Mouse (Mus musculus) spleen, postnatal 4 days (tissue): Measurements from ENCODE around the gene Cd44.

Source experiments
- DNase-seq, 2 experiments: peaks; one replicate each; pipeline ENCODE4 v3.0.0; 2022; ENCODE audit warnings: low spot score in 2 of 2

The Cd44 gene

DNA sequence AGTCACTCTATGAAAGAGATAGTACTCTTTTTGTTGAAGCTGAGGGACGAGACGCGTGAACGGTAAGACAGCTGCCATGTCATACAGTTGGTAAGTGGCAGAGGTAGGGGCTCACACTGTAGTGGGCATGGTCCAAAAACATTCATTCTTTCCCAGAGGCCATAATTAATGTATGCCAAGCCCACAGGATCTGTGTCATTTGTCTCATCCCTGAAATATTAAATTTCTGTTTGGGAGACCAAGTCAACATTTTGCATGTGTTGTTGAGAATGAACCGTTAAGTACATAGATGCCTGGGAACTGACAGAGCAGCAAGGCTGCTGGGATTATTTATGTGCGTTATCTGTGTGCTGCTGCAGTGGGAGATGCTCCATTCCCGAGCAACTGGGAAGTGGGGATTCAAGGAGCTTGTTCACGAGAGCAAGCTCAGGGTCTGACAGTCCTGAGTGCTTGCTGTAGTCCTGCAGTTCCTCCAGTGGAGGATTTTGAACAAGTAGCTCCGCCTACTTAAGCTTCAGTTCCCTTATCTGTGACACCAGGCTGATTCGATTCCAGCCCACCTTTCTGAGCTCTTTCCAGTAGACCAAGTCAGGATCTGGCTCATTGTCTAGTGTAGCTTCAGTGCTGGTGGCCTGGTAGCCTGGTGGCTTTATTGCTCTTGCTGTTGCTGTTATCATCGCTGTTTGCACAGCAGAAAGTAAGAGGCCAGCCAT is 12.5 kb upstream of the Cd44 start:
- DNase-seq = peak in 1 of 2 experiments; percentile 25

DNA sequence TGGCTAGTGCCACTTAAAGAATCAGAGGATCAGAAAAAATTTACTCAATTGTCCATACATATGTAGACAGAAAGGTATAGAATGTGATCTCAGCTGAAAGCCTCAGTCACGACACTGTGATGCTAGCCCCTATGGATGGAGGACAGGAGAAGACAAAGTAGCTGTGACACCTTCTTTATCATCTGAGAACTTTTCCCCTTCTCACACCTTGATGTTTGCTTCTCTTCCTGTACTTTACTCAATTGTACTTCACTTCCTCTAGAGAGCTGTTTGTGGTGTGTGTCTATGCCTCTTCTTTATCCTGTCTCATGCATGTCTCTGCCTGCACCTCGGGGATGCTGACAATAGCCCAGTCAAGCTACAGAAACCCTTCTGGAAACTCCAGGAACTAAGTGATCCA is 11.5 kb upstream of the Cd44 start:
- DNase-seq = no peak

DNA sequence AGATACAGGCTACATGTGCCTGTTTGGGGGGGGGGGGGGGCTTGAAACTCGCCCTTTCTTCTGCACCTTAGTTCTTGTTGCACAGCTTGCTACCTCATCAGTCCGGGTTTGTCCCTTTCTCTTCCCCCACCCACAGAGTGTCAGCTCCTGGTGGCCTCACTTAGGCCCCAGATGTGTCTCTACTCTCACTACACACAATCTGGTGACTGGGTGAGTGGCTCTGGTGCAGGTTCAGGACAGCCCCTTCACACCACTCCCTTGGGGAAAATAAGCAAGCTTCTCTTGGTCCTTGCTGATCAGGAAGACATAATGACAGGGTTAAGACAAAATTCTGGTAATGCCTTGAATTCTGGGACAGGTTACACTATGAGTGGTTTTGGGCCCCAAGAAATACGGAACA is 11.0 kb upstream of the Cd44 start:
- DNase-seq = no peak

DNA sequence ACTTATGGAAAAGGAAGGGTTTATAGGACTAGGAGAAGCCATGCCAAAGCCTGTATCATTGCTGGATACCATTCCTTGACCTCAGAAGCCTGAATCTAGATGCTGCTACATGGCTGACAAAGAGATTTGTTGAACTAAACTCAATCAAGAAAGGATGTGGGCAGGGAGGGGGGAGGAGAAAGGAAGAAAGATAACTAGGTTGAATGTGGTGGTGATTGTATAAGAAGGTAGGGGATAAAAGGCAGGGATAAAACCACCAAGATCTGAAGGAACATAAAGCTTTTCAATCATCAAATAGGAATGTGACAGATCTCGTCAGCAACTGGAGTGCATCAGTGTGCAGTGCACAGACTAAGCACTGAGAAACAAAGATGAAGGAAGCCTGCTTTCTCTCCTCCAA is 7.9 kb upstream of the Cd44 start:
- no peak for DNase-seq

GRCm38 (mm10) chr2:102905604-102906003 is 4.1 kb upstream of the Cd44 start:
- DNase-seq = no peak

DNA sequence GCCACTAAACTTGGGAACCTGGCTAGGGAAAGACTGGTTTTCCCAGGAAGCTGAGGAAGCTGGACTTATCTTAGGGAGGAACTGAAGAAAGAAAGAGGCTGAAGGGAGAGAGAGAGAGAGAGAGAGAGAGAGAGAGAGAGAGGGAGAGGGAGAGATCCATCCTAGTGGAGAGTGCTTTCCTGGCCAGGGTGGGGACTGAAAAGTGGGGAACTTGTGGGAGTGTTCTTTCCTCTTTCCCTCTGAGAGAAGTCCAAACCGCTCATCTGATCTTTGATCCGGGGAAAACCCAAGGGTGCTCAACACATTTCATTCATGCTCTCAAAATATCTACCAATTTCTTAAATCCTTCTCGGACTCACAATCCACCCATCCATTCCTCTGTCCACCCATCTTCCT is 361 bp upstream of the Cd44 start:
- DNase-seq = no peak

GRCm38 (mm10) chr2:102900230-102900721 is 1.2 kb downstream of the Cd44 start:
- DNase-seq = peak in 1 of 2 experiments; percentile 69

GRCm38 (mm10) chr2:102899238-102899637 is 2.2 kb downstream of the Cd44 start:
- DNase-seq = no peak

DNA sequence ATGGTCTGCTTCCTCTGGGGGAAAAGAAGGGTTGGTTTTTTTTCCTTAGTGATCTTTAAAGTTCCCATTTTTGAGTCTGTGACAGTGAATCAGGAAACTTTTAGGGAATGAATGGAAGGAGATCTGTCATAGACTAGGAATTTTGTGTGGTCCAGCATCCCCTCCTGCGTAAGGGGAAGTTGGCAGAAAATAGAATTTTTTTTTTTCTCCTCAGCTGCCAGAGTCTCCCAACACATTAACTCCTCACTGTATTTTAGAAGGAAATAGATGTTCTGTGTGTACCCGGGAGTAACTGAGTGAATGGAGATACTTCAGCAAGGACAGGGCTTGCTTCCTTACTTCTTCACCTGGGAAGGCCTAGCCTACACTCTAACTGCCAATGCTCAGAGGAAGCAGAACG is 2.9 kb downstream of the Cd44 start:
- no peak for DNase-seq

DNA sequence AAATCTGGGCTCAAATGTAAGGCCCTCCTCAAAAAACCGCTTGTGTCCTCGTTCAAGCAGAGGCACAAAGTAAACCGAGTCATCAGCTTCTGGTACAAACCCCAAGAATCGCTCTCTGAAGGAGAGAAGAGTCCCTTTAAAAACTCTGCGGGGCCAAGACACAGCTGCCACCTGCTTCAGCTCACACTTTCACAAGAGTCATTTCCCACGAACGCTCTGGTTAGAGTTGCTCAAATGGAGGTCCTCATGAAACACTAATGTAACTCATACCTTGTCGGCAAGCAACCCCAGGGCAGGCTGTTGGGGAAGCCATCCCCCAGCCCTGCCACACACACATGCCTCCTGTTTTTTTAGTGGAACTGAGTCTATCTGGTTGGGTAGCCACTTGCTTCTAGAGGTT is 5.3 kb downstream of the Cd44 start:
- no peak for DNase-seq

GRCm38 (mm10) chr2:102895197-102895596 is 6.3 kb downstream of the Cd44 start:
- DNase-seq = no peak

- no peak for DNase-seq
Observed at GRCm38 (mm10) chr2:102894785-102895184, 6.7 kb downstream of the Cd44 start.

- no peak for DNase-seq
Observed at GRCm38 (mm10) chr2:102888688-102889225, 12.7 kb downstream of the Cd44 start.

DNA sequence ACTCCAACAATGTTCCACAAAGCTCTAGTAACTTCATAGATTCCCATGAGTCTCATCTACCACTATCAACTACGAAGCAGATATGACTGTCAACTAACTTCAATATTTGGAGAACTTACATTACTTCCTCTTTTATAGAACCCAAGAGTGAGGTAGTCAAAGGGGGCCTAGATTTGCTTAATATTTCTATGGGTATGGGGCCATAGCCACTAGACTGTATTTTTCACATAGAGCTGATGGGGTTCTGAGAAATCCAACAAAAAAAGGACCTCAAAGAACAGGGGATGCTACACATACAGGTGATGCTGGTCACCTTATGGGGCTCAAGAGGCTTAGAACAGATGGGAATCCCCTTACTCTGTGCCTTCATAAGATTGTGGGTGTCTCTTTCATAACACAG is 14.3 kb downstream of the Cd44 start:
- no peak for DNase-seq

DNA sequence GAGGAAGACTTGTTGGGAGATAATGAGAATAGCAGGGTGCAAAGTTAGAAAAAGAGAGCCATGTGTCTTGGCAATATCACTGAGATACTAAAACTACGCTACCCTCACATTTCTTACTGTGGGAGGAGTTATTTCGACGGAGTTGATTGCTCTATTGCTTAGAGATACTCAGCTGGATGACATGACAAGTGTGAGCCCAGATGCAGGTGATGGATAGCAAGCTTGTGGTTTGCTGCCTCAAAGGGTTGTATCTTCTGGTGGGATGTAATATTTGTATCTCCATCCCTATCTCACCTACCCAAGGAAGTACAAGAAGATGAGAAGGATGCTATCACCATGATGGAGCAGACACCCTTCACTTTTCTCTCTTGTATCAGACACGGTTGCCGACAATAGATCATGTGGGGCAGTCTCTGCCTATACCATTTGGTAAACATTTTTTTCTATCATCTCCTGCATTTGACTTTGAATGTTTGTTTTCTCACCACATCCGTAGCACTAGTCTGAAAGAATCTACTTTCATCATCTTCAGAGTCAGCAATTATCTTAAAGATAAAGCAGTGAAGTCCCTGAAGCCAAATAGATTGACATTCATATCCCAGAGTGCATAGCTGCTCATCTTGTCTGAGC is 15.0 kb downstream of the Cd44 start:
- no peak for DNase-seq

DNA sequence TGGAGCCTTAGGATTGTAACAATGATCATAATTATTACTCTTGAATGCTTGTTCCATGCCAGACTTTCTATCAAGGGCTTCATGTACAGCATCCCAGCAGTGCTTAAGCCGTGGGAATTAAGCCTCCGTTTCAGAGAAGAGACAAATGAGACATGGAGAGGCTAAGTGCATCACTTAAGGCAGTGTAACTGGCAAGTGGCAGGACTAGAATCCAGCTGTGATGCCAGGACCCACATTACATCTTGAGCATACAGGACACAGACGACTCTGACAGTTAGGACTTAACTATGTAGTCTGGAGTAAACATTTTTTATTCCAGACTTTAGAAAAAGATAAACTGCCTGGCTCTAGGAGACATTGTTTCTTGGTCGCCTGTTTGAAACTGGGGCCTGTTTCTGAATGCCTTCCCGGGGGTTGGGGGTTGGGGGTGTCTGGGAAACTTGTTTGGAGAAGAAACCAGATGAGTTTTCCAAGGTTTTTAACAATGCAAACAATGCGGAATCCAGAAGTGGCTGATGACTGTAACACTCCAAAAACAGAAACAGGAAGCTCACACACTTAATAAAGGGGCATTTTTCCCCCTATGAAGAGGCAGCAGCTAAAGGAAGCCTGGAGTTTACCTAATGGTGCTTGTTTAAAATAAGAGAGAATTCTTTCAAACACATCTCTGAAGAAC is 18.7 kb downstream of the Cd44 start:
- DNase-seq = no peak

DNA sequence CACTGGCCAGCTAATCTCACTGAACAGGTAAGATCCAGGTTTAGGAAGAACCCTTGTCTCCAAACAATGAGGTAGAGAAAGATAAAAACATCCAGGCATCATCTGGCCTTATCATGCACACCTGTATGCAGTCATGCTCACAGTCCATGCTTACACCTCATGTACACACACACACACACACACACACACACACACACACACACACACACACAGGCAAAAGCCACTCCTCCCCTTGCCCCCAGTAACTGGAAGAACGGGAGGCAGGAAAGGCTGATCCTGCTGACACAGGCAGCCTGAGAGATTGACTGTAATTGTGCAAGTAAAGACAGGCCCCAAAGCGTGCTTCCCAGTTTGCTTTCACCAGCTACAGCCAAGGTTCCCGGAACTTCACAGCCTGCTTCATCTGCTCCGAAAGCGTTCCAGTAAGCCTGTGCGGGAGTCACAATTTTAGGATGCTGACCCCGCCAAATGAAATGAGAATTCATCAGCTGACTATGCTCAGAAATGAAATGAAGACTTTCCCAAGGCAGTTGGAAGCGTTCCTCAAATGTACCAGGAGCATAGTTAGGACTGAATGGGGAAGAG is 19.4 kb downstream of the Cd44 start:
- no peak for DNase-seq

DNA sequence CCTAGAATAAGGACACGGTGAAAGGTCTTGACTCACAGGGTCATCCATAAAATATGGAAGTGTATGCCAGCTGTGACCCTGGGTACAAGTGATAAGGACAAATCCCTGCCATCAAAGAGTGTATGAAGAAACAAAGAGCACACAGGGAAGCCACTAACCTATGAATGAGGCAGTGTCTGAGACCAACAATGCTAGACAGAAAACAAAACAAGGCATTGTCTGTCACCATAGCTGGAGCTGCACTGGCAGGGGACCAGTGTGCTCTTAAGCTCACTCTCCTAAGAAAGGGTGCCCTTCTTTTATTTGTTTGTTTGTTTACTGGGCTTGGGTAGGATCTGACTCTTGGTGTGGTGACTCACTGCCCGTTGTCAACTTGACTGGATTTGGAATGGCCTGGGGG is 23.0 kb downstream of the Cd44 start:
- no peak for DNase-seq

GRCm38 (mm10) chr2:102877463-102877862 is 24.0 kb downstream of the Cd44 start:
- DNase-seq = peak in 1 of 2 experiments; percentile 43

- DNase-seq = no peak
Observed at GRCm38 (mm10) chr2:102876141-102876540, 25.3 kb downstream of the Cd44 start.

DNA sequence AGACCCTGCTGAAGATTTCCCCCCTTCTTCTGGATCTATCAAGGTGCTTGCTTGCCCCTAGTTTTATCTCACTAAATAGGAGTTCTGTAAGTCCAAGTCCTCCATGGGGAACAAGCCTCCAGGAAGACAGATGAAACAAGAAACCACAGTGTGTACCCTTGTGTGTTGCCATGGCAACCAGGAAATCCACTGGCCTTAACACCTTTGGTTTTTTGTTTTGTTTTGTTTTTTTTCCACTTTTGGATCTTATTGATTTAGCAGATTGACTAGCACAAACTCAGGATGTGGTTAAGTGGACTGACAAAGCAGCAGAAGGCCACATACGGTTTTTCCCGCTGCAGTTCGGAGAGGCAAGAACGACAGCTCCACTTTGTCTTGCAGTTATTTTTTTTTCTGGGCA is 27.6 kb downstream of the Cd44 start:
- no peak for DNase-seq

- no peak for DNase-seq
Observed at GRCm38 (mm10) chr2:102873194-102873593, 28.3 kb downstream of the Cd44 start.
